In the genomic region with DNA sequence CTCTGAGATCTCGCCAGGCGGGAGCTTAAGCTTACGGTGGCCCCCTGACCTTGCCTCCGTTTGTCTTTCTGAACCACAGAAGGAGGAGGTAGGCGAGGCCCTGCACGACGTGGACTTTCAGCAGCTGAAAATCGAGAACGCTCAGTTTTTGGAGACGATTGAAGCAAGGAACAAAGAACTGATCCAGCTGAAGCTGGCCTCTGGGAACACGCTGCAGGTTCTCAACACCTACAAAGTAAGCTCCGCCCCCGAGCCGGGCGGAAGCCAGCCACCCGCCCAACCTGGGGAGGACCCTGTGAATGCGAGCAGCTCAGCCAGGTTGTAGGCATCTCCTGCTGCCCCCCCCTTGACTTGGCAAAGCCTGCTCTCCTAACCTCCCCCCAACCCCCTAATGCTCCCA, we compare ENCODE assay signal across 40 mouse cellular contexts. TPM values are rescaled to one million over a fixed set of nuclear protein-coding genes. Genes with fewer than 3 reads are reported as not detected.
DNase-seq lines count a peak whose midpoint lies in the region; ATAC-seq and TF ChIP-seq lines count a peak whose summit lies in the region.
"Had no signal": no experiment of that assay in that cellular context is flagged by ENCODE, and none has a peak within 500 bp of the region (broad histone marks: within the 10 kb centered on the region; RNA-seq: fewer than 3 reads in every experiment).

No protein-coding gene starts in this region.

- H3K9ac ChIP-seq in hindbrain, embryonic 12.5 days: no peak overlapping the region
- H3K9ac ChIP-seq in hindbrain, embryonic 16.5 days (ENCODE audit: low read depth, low read length): no peak overlapping the region
- H3K9ac ChIP-seq: heart, embryonic 13.5 days; limb, embryonic 15.5 days; liver, embryonic 13.5 days; midbrain, embryonic 12.5 days; stomach, embryonic 15.5 days had no signal

- 81% methylated on average over 17 of the region's 17 CpGs for WGBS in hindbrain, embryonic 12.5 days
- 87% methylated on average over 17 of the region's 17 CpGs for WGBS in hindbrain, embryonic 16.5 days

- DNase-seq in R1 (ENCODE audit: low read depth, low spot score): peak; percentile 83
- peak; percentile 25 to 66 for DNase-seq in kidney, postnatal 25 days
- DNase-seq in adrenal gland, adult (ENCODE audit: inconsistent age in 2 of 2, low spot score in 1 of 2): no peak
- DNase-seq in gastrocnemius, postnatal 4 days (ENCODE audit: low spot score in 2 of 2): no peak
- DNase-seq in layer of hippocampus, adult 2 months (ENCODE audit: low spot score in 2 of 2): no peak
- DNase-seq: adrenal gland, postnatal 25 days; cerebellum, adult 2 months; cerebellum, postnatal 14 days; gastrocnemius, postnatal 25 days; heart, postnatal 10 days; layer of hippocampus, adult 9-11 months; liver, embryonic 13.5 days; lung, adult 18-20 months; lung, postnatal 4 days; right cerebral cortex, postnatal 14 days; thymus, adult 2 months; thymus, postnatal 36 days had no signal

- no peaks in the 10 kb centered on the region for H3K27me3 ChIP-seq in hindbrain, embryonic 12.5 days
- H3K27me3 ChIP-seq in hindbrain, embryonic 16.5 days (replicated peaks; ENCODE audit: control insufficient read depth, insufficient read depth, low read length): no peaks in the 10 kb centered on the region
- H3K27me3 ChIP-seq in E14TG2a.4 (ENCODE audit: insufficient read depth, low read length): peaks cover 15% of the 10 kb centered on the region
- H3K27me3 ChIP-seq: heart, embryonic 13.5 days; limb, embryonic 15.5 days; liver, embryonic 13.5 days; midbrain, embryonic 12.5 days; stomach, embryonic 15.5 days had no signal

- no peak overlapping the region for H3K4me2 ChIP-seq in hindbrain, embryonic 12.5 days (replicated peaks)
- H3K4me2 ChIP-seq in hindbrain, embryonic 16.5 days (ENCODE audit: low read length): no peak overlapping the region
- H3K4me2 ChIP-seq: heart, embryonic 13.5 days; limb, embryonic 15.5 days; liver, embryonic 13.5 days; midbrain, embryonic 12.5 days; stomach, embryonic 15.5 days had no signal

- peaks cover 3% of the 10 kb centered on the region; the same call in 1 of the 2 replicates for H3K9me3 ChIP-seq in hindbrain, embryonic 12.5 days (replicated peaks)
- H3K9me3 ChIP-seq in hindbrain, embryonic 16.5 days (ENCODE audit: control insufficient read depth, low read length): no peaks in the 10 kb centered on the region
- no peaks in the 10 kb centered on the region for H3K9me3 ChIP-seq in E14TG2a.4 (ENCODE audit: low read length)
- H3K9me3 ChIP-seq: limb, embryonic 10.5 days; limb, embryonic 15.5 days; liver, embryonic 13.5 days; midbrain, embryonic 12.5 days; stomach, embryonic 15.5 days had no signal

- H3K4me1 ChIP-seq in hindbrain, embryonic 12.5 days: peaks cover 15% of the 10 kb centered on the region; the same call in 1 of the 2 replicates
- H3K4me1 ChIP-seq in hindbrain, embryonic 16.5 days (ENCODE audit: control insufficient read depth, insufficient read depth, low read depth, low read length): peaks cover 9% of the 10 kb centered on the region
- H3K4me1 ChIP-seq in E14TG2a.4 (replicated peaks; ENCODE audit: low read depth, low read length): peaks cover 65% of the 10 kb centered on the region
- H3K4me1 ChIP-seq: limb, embryonic 15.5 days; liver, embryonic 13.5 days; megakaryocyte, embryonic 14.5 days; stomach, embryonic 15.5 days had no signal

- H3K27ac ChIP-seq in hindbrain, embryonic 12.5 days: 0 out of 2 replicates have a peak overlapping the region, but pooled peaks have one; percentile 7
- H3K27ac ChIP-seq in hindbrain, embryonic 16.5 days (ENCODE audit: low read depth, low read length): no peak overlapping the region
- no peak overlapping the region for H3K27ac ChIP-seq in layer of hippocampus, adult 2 months
- H3K27ac ChIP-seq: heart, embryonic 13.5 days; limb, embryonic 10.5 days; limb, embryonic 15.5 days; liver, embryonic 13.5 days; midbrain, embryonic 12.5 days; stomach, embryonic 15.5 days had no signal

- no peaks in the 10 kb centered on the region for H3K36me3 ChIP-seq in hindbrain, embryonic 12.5 days
- no peaks in the 10 kb centered on the region for H3K36me3 ChIP-seq in hindbrain, embryonic 16.5 days (ENCODE audit: control insufficient read depth, insufficient read depth, low read length)
- no peaks in the 10 kb centered on the region for H3K36me3 ChIP-seq in E14TG2a.4 (ENCODE audit: insufficient read depth, low read length)
- H3K36me3 ChIP-seq: heart, embryonic 13.5 days; limb, embryonic 10.5 days; limb, embryonic 15.5 days; liver, embryonic 13.5 days; midbrain, embryonic 12.5 days; stomach, embryonic 15.5 days had no signal

- no peak for TF ChIP-seq CTCF in E14TG2a.4 (conservative IDR thresholded peaks at IDR 0.05; ENCODE audit: low read length)
- TF ChIP-seq CTCF in layer of hippocampus, adult 2 months (conservative IDR thresholded peaks at IDR 0.05): no peak

- ATAC-seq in hindbrain, embryonic 12.5 days (ENCODE audit: low FRiP score): no peak
- ATAC-seq in hindbrain, embryonic 16.5 days: no peak
- ATAC-seq: intestine, embryonic 16.5 days; lung, postnatal 0 days had no signal

- no peak overlapping the region for H3K4me3 ChIP-seq in hindbrain, embryonic 12.5 days
- no peak overlapping the region for H3K4me3 ChIP-seq in hindbrain, embryonic 16.5 days (ENCODE audit: low read length)
- peak overlapping the region; percentile 71 for H3K4me3 ChIP-seq in E14TG2a.4 (replicated peaks; ENCODE audit: low read length)
- H3K4me3 ChIP-seq in layer of hippocampus, adult 2 months: no peak overlapping the region
- H3K4me3 ChIP-seq: erythroblast, embryonic 14.5 days; heart, embryonic 13.5 days; limb, embryonic 10.5 days; limb, embryonic 15.5 days; liver, embryonic 13.5 days; megakaryocyte, embryonic 14.5 days; midbrain, embryonic 12.5 days; myocyte; stomach, embryonic 15.5 days had no signal

RNA-seq across cellular contexts. Expression of a gene that starts 11.9 kb away (rescaled TPM):
- polyA plus RNA-seq in hindbrain, embryonic 12.5 days (2016; fragmentation: Nextera tagmentation; extraction: Ambion mirVana): 2.6 and 2.8 TPM in 2 replicates
- polyA plus RNA-seq in hindbrain, embryonic 16.5 days (2015; fragmentation: Nextera tagmentation; extraction: Ambion mirVana): 2.4 and 3.4 TPM in 2 replicates
- under 1 TPM in 1 of 2 experiments, not detected in 1; 0.41 TPM for total RNA-seq in gastrocnemius, postnatal 4 days (2021)
- total RNA-seq in layer of hippocampus, adult 2 months (2021): 1 to 10 TPM; 1.3 to 1.5 TPM
- total RNA-seq: gastrocnemius, adult 18-20 months; gastrocnemius, postnatal 25 days; heart, adult 8-10 months; hematopoietic stem cell, adult 5-6 weeks had no signal
- polyA plus RNA-seq: erythroblast, embryonic 14.5 days; forebrain, embryonic 11.5 days; intestine, embryonic 16.5 days; large intestine, adult 2 months; limb, embryonic 10.5 days; liver, embryonic 13.5 days; myocyte had no signal

RNA-seq across cellular contexts. Expression of a gene that starts 30.3 kb away (rescaled TPM):
- polyA plus RNA-seq in hindbrain, embryonic 12.5 days (2016; fragmentation: Nextera tagmentation; extraction: Ambion mirVana): not detected in 2 replicates
- polyA plus RNA-seq in hindbrain, embryonic 16.5 days (2015; fragmentation: Nextera tagmentation; extraction: Ambion mirVana): not detected in 2 replicates
- not detected for total RNA-seq in gastrocnemius, postnatal 4 days (2021)
- total RNA-seq in layer of hippocampus, adult 2 months (2021): under 1 TPM in 1 of 2 experiments, not detected in 1; 0.42 TPM
- total RNA-seq: adrenal gland, adult 18-20 months; adrenal gland, postnatal 25 days; gastrocnemius, adult 18-20 months; gastrocnemius, postnatal 25 days; heart, adult 8-10 months; heart, postnatal 10 days; hematopoietic stem cell, adult 5-6 weeks; left cerebral cortex, postnatal 10 days; midbrain, postnatal 0 days had no signal
- polyA plus RNA-seq: cerebellum, adult 2 months; embryonic facial prominence, embryonic 14.5 days; erythroblast, embryonic 14.5 days; forebrain, embryonic 11.5 days; heart, embryonic 13.5 days; intestine, embryonic 16.5 days; large intestine, adult 2 months; limb, embryonic 10.5 days; limb, embryonic 15.5 days; liver, embryonic 13.5 days; lung, postnatal 0 days; midbrain, embryonic 12.5 days; midbrain, postnatal 0 days; myocyte; neural tube, embryonic 14.5 days; stomach, embryonic 15.5 days had no signal

RNA-seq across cellular contexts. Expression of a gene that starts 56.0 kb away (rescaled TPM):
- 10.0 and 12.9 TPM in 2 replicates for polyA plus RNA-seq in hindbrain, embryonic 12.5 days (2016; fragmentation: Nextera tagmentation; extraction: Ambion mirVana)
- polyA plus RNA-seq in hindbrain, embryonic 16.5 days (2015; fragmentation: Nextera tagmentation; extraction: Ambion mirVana): 6.2 and 7.5 TPM in 2 replicates
- total RNA-seq in gastrocnemius, postnatal 4 days (2021): 10 to 100 TPM; 51.4 to 52.8 TPM
- total RNA-seq in layer of hippocampus, adult 2 months (2021): 10 to 100 TPM; 74.6 to 81.6 TPM

Comparison
In these comparisons a context has a peak if more than half of its experiments do, and no peak if none do; other contexts are left out.
1. DNase-seq: peak in R1 (single experiment) and kidney, postnatal 25 days (2 of 2); none in adrenal gland, adult (0 of 2), gastrocnemius, postnatal 4 days (0 of 2) and layer of hippocampus, adult 2 months (0 of 2).